Mouse (Mus musculus): ENCODE results near the gene Fam131b. TPM values are rescaled to one million over a fixed set of nuclear protein-coding genes. Genes with fewer than 3 reads are reported as not detected.

Fam131b gene
- total RNA-seq (2021): 1 to 10 TPM; 1.1 to 1.2 TPM
- long read RNA-seq, experiment 1, full-length matches to known transcripts: 1 of 1 reads
- long read RNA-seq, experiment 1, partial matches to known transcripts: 0 of 1 reads
- long read RNA-seq, experiment 1, other reads (novel, unspliced or antisense): 0 of 1 reads
- long read RNA-seq, experiment 2: 0 reads

DNA sequence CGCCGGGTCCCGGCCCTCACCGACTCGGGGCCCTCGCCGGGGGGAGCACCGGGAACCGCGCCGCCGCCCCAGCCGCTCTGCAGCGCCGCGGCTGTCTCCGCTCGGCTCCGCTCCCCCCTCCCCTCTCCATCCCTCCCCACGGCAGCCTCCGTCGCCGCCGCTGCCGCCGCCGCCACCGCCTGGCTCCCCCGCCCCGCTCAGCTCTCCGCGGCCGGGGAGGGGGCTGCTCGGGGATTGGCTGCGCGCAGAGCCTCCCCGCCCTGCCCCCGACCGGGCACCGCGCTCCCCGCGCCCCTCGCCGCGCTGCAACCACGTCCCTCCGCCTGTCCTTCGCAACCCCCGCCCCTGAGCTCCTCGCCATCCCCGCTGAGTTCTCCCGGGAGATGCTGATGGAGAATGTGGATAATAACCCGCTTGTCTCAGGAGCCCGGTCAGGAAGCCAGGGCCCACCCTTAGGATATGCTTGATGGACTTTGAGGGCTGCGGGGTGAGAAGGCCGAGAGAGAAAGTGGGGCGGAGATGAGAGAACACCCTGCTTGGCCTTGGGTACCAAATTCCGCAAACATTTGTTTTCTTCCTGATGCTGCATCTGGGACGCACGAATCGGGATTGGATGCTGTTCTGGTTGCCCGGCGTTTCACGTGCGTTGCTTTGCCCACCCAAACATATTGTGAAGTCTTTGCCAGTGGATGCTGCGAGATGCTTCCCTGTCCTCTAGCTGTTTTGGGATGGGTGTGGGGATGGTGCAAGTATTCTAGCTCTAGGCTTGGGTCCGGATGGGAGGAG is at the start of gene Fam131b:
Gene Fam131b, minus strand, starts transcription at position 162 of the 786 bp plus-strand sequence.
- peak; percentile 45 to 68 for DNase-seq
- intact Hi-C loops (cut with DNase I): loop anchor here (1.0 to 10.0 kb wide), 2 partner anchors 97 to 560 kb away; no protein-coding TSS in a partner anchor

- intact Hi-C loops (cut with DNase I): loop anchor here (2.0 to 5.0 kb wide), 2 partner anchors 23 to 107 kb away; no protein-coding TSS in a partner anchor
- DNase-seq: no peak
Measured at GRCm38 (mm10) chr6:42373669-42374430, 49.4 kb upstream of the Fam131b start.

DNA sequence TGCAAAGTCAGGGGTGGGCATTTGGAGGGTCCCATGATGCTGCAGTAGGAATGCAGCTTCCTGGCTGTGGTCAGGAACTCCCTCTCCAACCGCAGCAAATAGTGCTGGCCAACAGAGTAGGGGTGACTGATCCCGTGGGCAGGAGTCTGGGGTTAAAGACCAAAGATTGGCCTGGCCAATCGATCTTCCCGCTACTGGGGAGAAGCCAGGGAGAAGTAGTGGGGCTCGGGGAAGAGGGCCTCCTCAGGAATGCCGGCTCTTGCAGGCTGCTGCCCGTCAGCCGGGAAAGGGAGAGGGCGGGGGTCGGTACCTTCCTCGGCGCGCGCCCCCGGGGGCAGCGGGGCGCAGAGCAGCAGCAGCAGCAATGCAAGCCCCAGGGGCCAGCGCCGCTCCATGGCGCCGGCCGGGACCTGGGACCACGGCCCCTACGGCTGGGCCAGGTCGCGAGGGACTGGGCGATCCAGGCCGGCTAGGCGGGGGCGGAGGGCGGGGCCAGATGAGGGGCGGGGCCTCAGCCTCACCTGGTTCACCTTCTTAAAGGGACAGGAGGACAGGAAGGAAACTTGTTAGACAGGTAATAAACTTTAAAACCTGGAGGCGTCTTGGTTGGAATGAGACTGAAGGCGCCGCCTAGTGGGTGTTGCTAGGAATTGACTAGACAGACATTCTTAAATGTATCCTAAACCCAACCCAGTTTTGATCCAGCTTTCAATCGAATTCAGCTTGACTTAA is 48.5 kb upstream of the Fam131b start, which contains the start of gene Epha1:
Gene Epha1, minus strand, starts transcription at position 453 of the 732 bp plus-strand sequence.
- intact Hi-C loops (cut with DNase I): loop anchor here (5.0 kb wide), 1 partner anchor 106 kb away; no protein-coding TSS in a partner anchor
- peak; percentile 70 to 75 for DNase-seq

- intact Hi-C loops (cut with DNase I): loop anchor here (5.0 kb wide), 1 partner anchor 105 kb away; no protein-coding TSS in a partner anchor
Measured at GRCm38 (mm10) chr6:42372421-42372815, 48.0 kb upstream of the Fam131b start.

GRCm38 (mm10) chr6:42372001-42372400 is 47.6 kb upstream of the Fam131b start:
- DNase-seq: peak in 1 of 2 experiments; percentile 7
- intact Hi-C loops (cut with DNase I): loop anchor here (5.0 kb wide), 1 partner anchor 105 kb away; no protein-coding TSS in a partner anchor

More at GRCm38 (mm10) chr6:42372421-42372815, 48.0 kb upstream of the Fam131b start:
- no peak for DNase-seq

DNA sequence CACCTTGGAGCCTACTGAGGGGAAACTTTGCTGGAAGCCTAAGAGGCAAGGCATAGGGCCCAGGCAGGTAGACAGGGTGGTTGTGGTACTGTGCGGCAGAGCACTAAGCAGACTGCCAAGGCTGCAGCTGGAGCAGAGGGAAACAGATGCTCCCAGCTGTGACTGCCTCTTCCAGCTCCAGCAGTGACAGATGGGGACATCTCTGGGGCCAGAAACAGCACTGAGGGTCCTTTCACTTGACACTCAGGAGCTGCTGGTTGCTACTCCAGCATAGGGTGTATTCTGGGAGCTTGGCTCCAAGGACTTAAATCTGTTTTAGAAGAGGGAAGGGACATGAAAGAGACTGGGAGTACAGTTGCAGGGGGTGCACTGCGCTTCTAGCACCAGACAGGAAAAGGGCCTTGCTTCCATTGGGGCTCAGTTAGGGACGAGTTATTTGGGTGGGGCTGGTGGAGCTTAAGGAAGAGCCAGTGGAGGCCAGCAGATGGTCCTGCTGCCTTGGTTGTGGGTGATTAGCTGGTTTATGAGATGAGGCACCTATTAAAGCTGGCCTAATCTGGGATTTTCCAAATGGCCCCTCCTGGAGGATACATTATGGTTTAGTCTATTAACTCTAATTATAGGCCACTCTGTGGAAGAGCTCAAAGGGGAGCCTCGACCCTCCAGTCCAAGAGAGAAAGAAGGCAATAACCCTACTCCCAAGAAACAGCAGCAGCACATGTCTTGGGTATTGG is 46.4 kb upstream of the Fam131b start:
- DNase-seq: peak; percentile 63 to 64
- intact Hi-C loops (cut with DNase I): loop anchor here (2.0 to 5.0 kb wide), 2 partner anchors 14 to 103 kb away; no protein-coding TSS in a partner anchor

GRCm38 (mm10) chr6:42369870-42370269 is 45.4 kb upstream of the Fam131b start:
- intact Hi-C loops (cut with DNase I): loop anchor here (2.0 to 5.0 kb wide), 2 partner anchors 13 to 103 kb away; no protein-coding TSS in a partner anchor
- DNase-seq: peak in 1 of 2 experiments; percentile 19

DNA sequence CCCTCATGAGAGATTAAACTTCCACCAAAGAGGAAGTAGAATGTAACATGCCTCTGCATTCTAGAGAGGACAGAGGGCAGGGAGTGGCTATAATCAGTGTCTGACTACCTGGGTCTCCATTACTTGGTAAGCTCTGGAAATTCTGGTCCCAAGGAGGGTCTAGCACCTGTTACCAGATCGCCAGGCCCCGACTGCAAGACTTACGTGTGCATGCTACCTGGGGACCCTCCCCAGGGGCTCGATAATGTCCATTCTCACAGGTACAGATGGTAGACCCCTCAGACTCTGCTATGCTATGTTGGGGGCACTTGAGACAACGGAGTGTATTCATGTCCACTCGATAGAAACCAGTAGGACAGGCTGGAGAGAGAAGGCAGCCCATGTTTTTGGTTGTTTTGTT is 40.8 kb upstream of the Fam131b start:
- no peak for DNase-seq
- intact Hi-C loops (cut with DNase I): no loop called here

GRCm38 (mm10) chr6:42364607-42365006 is 40.2 kb upstream of the Fam131b start:
- no peak for DNase-seq
- intact Hi-C loops (cut with DNase I): no loop called here

- intact Hi-C loops (cut with DNase I): no loop called here
- no peak for DNase-seq
Measured at GRCm38 (mm10) chr6:42364066-42364465, 39.6 kb upstream of the Fam131b start.

DNA sequence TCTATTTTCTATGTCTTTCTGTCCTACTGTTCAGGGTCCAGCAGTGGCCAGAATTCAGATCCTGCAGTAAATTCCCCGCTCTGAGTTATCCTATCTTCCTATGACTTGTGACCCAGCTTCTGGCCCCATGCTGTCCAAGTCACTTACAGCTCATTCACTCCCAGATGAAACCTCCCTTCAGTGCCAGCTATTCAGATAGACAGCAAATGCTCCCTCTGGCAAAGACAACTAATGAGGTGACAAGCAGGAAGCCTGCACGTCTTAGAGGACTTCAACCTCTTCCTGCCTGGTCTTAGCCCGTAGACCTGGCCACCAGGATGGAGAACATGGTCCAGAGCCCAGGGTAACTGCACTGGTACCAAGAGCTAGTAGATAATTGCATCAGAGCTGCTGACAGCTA is 38.5 kb upstream of the Fam131b start:
- no peak for DNase-seq
- intact Hi-C loops (cut with DNase I): no loop called here

DNA sequence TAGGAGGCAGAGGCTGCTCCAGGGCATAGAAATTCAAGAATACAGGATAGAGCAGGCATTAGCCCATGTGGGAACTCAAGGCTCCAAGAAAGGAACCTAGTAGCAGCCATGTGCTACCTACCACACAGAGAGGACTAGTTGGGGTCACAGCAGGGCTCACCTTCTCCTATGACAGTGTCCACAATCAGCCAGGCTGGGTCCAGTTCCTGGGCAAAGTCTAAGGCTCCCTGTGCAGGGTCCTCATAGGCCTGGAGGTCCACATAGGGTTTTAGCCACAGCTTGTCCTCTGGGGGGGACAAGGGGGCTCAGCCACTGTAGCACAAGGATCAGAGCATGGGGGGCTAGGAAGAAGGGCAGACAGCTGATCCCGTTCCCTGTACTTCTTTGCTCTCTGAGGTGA is 38.1 kb upstream of the Fam131b start:
- intact Hi-C loops (cut with DNase I): no loop called here
- DNase-seq: no peak

DNA sequence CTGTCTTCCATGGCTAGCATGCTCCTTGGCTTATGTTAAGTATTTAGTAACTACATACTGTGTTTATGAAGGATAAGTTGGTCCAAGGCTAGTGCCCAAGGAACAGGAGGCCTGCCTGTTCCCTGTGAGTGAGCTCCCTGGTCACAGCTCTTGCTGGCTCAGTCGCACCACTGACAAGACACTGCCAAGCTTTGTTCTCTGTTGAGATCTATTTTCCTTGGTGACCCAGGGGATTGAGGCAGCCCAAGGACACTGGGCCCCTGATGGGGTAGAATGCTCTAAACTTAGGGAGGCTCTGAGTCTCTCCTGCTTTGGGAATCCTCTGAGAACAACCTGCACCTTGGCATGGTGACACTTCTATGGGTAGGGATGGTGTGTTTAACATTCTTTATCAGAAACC is 37.6 kb upstream of the Fam131b start:
- DNase-seq: peak in 1 of 2 experiments; percentile 17
- intact Hi-C loops (cut with DNase I): no loop called here

- DNase-seq: no peak
- intact Hi-C loops (cut with DNase I): no loop called here
Measured at GRCm38 (mm10) chr6:42361041-42361895, 36.8 kb upstream of the Fam131b start.

GRCm38 (mm10) chr6:42360231-42360840 is 35.9 kb upstream of the Fam131b start:
- intact Hi-C loops (cut with DNase I): no loop called here

GRCm38 (mm10) chr6:42359364-42360147 is 35.1 kb upstream of the Fam131b start:
- intact Hi-C loops (cut with DNase I): no loop called here
- DNase-seq: peak in 1 of 2 experiments; percentile 24

More at GRCm38 (mm10) chr6:42360231-42360840, 35.9 kb upstream of the Fam131b start:
- no peak for DNase-seq

DNA sequence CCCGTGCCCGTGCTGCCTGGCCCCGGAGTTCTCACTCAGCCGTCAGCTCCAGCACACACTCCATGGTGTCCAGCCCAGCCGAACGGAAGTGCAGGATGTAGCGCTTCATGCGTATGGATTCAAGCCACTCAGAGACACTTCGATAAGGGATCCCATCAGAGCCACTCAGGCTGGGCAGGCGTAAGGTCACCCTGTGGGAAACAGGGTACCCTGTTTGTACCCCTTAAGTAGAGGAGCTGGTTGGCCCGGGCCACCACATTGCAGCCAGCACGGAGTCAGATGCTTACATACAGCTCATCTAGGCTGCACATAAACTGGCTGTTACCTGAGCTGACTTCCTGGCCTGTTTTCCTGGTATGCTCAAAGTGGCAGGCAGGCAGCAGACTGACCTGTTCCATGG is 34.5 kb upstream of the Fam131b start:
- intact Hi-C loops (cut with DNase I): no loop called here
- peak in 1 of 2 experiments; percentile 19 for DNase-seq
